Mouse (Mus musculus): ENCODE data around the gene Smyd1. TPM values are rescaled to one million over a fixed set of nuclear protein-coding genes. Genes with fewer than 3 reads are reported as not detected.

Smyd1 gene
- total RNA-seq, 2 experiments from 2014 or later: 336 to 365 TPM

GRCm38 (mm10) chr6:71226544-71226943 lies 95.5 kb downstream of the Smyd1 start:
- intact Hi-C loops (cut with DNase I): no loop called here
- DNase-seq: no peak

DNA sequence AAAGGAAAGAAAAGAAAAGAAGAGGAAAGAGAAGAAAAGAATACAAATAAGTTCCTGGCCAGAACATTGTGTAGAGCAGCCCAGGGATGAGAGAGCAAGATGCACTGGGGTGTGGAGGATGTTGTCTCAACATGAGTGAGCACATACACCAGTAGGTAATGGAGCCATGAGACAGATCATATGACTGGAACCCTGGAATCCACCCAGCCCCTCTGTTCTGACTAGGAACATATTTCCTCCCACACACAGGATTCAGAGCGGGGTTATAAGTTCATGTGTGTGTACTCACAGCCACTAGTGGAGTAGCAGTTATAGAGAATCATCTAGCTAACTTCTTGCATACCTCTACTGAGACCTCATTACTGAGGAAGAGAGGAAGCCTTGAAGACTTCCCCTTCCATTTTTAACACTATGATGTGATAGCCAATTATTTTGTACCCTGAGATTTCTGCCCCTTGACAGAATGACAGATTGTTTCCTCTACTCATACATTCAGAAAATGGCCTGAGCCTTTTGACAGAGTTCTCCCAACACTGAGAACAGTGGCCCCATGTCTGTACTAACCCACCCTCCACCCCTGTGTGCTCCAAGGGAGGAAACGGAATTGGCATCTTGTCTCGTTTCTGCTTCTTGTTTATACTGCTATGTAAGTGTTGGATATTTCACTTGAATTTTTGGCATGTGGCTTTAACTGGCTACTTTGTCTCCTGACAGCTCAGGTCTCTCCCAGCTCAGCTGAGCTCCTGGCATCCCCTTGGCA lies 97.7 kb downstream of the Smyd1 start:
- no peak for DNase-seq
- intact Hi-C loops (cut with DNase I): no loop called here

- no peak for DNase-seq
- intact Hi-C loops (cut with DNase I): no loop called here
Observed at GRCm38 (mm10) chr6:71221501-71221900, 100.5 kb downstream of the Smyd1 start.

DNA sequence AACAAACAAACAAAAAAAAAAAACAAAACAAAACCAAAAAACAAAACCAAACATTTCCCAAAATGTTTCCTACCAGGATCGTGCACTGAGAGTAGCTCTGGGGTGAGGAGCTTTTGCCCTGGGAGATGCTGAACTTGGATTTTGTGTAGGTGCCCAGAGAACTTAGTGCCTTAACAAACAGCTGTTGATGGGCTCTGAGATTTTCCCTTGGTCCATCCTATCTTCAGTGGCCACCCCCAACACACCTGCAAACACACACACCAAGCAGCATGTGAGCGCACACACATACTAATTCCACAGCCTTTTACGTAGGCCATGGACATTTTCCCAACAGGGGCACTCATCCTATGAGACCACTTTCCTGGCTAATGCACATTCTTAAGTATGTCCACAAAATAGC lies 109.6 kb downstream of the Smyd1 start:
- no peak for DNase-seq
- intact Hi-C loops (cut with DNase I): no loop called here

- no peak for DNase-seq
- intact Hi-C loops (cut with DNase I): no loop called here
Observed at GRCm38 (mm10) chr6:71211917-71212316, 110.1 kb downstream of the Smyd1 start.

GRCm38 (mm10) chr6:71208691-71209090 lies 113.3 kb downstream of the Smyd1 start:
- intact Hi-C loops (cut with DNase I): no loop called here
- DNase-seq: no peak

- DNase-seq: no peak
- intact Hi-C loops (cut with DNase I): no loop called here
Observed at GRCm38 (mm10) chr6:71204166-71204565, 117.9 kb downstream of the Smyd1 start.

DNA sequence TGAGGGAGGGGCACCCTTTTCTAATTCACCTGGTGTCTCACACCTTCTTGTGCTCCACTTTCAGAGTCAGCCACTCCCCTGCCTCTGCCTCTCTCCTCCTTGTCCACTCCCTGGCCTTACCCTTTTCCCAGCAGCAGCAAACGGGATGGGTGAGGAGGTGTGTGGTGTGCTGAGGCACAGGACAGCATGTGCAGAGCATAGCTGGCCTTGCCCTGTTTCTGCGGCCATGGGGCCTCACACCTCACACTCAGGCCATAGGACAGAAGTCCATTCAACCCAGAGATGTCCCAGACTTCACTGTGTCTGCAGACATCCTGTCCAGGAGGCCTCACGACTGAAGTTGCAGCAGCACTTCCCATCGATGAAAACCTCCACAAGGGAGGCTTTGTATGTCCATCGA lies 118.4 kb downstream of the Smyd1 start:
- intact Hi-C loops (cut with DNase I): no loop called here
- DNase-seq: no peak

GRCm38 (mm10) chr6:71201925-71202324 lies 120.1 kb downstream of the Smyd1 start:
- intact Hi-C loops (cut with DNase I): no loop called here
- no peak for DNase-seq

- no peak for DNase-seq
- intact Hi-C loops (cut with DNase I): no loop called here
Observed at GRCm38 (mm10) chr6:71199612-71200011, 122.4 kb downstream of the Smyd1 start, which contains the start of gene Fabp1. Gene Fabp1 (plus strand): TSS chr6:71199827.

- intact Hi-C loops (cut with DNase I): no loop called here
- no peak for DNase-seq
Observed at GRCm38 (mm10) chr6:71197636-71198535, 124.1 kb downstream of the Smyd1 start.

DNA sequence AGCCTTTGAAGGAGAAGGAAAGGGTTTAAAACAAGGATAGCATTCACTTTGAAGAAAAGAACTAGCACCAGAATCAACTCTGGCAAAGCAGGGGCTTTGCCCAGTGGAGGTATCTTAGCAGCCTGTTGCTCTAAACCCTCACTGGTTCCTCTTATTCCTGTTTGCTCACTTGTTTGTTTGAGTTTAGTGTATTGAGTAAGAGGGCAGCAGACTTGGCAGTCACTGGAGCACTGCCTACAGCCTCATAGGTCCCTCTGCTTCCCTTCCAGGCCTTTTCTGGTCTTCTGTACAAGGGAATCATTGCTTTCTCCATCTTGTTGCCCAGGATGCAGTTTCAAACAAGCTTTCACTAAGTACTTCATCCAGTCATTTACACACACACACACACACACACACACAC lies 125.9 kb downstream of the Smyd1 start:
- intact Hi-C loops (cut with DNase I): no loop called here
- no peak for DNase-seq

- DNase-seq: no peak
- intact Hi-C loops (cut with DNase I): no loop called here
Observed at GRCm38 (mm10) chr6:71193151-71193740, 128.8 kb downstream of the Smyd1 start.

GRCm38 (mm10) chr6:71190501-71190900 lies 131.5 kb downstream of the Smyd1 start:
- DNase-seq: no peak
- intact Hi-C loops (cut with DNase I): no loop called here

GRCm38 (mm10) chr6:71189578-71189977 lies 132.5 kb downstream of the Smyd1 start:
- no peak for DNase-seq
- intact Hi-C loops (cut with DNase I): no loop called here

- intact Hi-C loops (cut with DNase I): no loop called here
- DNase-seq: no peak
Observed at GRCm38 (mm10) chr6:71184941-71185604, 137.0 kb downstream of the Smyd1 start.

- no peak for DNase-seq
- intact Hi-C loops (cut with DNase I): no loop called here
Observed at GRCm38 (mm10) chr6:71180596-71180995, 141.4 kb downstream of the Smyd1 start.

DNA sequence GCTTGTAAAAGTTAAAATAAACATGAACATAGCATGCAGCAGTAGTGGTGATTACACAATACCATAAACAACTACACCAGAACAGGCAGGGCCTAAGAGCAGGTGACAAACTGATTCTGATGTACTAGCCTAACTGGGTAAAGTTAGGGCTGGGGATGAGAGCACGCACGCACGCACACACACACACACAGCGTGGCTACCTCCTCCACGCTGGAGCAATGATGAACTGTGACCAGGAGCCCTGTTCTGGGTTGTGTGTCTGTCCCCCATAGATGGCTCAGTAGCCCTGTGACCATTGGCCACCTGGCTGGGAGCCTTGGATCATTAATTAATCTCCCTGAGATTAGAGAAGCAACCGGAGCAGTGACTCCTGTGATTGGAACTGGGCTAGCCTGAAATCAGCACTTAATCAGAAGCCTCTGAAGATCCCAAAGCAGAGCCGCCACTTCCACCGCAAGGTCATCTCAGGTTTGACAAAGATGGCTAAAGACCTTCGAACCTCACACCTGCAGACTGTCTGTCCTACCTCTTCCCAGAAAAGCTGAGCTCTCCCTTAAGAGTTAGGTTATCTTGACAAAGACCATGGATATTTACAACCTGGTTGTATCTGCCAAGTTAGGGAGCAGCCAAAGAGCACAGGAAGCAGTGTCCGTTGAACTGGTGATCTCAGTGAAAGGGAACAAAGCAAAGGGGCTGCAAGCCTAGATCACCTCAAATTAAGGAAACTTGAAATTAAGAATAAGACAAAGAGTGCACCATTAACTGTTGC lies 149.0 kb downstream of the Smyd1 start:
- DNase-seq: no peak
- intact Hi-C loops (cut with DNase I): no loop called here

DNA sequence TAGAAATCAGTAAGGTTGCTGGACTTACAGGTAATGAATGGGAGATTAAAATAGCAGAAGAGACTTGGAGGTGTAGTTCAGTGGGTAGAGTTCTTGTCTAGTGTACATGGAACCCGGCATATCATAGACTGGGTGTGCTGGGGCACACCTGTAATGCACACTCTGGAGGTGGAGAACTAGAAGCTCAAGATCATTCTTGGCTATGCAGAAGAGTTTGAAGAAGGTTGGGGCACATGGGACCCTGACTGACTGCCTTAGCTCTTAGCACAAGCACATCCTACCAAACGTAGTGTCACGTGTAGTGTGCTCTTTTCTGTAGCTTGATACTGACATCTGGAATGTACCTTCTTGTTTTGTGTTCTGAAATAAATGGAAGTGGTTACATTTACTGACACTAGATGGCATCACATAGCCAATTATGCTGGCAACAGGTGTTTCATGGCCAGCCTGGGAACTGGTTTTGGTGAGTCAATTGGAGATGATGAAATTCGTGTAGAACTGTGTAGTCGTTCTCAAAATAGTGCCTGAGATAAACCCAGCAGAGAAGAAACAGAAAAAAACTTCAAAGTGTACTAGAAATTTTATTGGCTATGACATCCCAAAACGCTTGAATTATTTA lies 155.4 kb downstream of the Smyd1 start:
- intact Hi-C loops (cut with DNase I): loop anchor here (10.0 kb wide), 2 partner anchors 138 to 638 kb away; no protein-coding TSS in a partner anchor
- no peak for DNase-seq
